Mouse (Mus musculus): Measurements from ENCODE around the gene Slpi.

The Slpi gene

DNA sequence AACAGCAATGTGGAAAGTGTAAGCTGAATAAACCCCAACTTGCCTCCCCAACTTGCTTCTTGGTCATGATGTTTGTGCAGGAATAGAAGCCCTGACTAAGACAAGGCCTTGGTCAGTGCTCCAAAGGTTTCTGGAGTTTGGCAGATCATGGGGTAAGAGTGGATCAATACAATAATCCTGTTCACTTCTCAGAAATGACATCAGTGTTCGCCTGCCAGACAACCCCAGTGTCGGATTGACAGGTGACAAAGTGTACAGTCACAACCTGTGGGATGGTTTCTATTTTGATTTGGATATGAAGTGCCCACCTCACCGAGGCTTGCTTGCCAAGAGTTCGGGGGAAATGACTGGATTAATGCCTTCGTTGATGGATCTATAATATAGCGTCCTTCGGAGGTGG, 32.4 kb upstream of the Slpi start:
- no peak for DNase-seq (ENCODE audit: inconsistent ontology term)

DNA sequence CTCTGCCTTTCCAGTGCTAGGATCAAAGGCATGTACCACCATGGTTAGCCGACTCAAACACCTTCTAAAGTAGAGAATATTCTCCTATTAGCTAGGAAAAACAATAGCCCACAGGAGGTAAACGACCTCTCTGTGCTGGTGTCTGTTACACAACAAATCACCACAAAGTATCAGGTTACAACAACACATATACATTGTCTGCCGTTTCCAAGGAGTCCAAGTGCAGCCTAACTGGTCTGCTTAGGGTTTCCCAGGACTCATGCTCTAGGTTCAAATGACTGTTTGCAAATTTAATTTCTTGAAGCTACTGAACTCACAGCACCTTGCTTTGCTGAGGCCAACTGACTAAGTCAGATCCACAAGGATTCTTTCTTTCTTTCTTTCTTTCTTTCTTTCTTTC, 30.6 kb upstream of the Slpi start:
- DNase-seq (ENCODE audit: inconsistent ontology term) = no peak

DNA sequence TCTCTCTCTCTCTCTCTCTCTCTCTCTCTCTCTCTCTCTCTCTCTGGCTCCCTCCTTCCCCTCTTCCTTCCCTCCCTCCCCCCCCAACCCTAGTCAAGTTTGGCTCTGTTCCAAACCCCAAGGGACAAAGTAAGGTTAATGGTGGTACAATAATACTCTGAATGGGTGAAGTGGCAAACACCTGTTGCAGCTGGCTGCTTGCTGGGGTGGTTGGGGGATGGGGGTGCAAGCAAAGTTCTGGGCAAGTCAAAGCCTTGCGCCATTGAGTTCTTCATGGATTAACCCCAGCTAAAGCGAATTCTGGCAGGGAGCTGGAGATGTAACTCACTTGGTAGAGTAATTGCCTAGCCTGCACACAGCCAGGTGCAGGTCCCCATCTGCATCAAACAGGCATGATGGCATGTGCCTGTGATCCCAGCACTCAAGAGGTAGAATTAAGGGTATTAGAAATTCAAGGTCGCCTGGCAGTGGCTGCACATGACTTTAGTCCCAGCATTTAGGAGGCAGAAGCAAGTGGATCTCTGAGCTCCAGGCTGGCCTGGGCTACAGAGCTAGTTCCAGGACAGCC, 29.5 kb upstream of the Slpi start:
- no peak for DNase-seq (ENCODE audit: inconsistent ontology term)

DNA sequence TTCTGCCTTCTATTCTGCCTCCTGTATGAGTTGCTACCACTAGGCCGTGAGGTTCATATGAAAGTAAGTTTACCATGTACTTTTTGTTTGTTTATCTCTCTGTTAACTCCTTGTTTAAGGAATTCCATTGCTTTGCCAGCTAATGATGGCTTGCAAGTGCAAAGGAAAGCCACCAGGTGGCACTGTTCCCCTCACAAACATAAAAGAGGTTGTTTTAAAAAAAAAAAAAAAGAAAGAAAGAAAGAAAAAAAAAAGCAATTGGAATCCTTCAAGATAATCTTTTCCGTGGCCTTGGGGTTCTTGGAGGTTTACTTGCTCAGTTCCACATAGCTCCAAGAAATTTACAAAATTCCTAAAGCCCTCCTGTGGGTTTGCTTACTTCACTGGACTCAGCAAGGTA, 28.3 kb upstream of the Slpi start:
- DNase-seq (ENCODE audit: inconsistent ontology term) = peak; percentile 58

DNA sequence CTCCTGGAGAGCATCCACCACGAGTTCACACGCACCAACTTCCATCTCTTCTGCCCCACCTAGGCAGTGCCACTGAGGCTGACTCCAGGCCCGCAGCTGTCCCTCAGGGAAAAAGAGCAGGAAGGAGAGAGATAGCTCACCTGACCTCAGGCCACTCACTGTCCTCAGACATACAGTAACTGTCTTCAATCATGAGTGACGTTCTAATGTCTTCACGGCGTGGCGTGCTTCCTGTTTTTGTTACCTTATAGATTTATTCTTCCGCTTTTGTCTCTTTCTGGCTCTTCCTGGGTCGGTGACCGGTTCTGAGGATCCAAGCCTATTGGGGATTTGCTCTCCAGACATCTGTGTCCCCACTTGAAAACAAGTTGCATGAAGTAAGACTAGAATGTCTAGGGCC, 25.7 kb upstream of the Slpi start:
- no peak for DNase-seq (ENCODE audit: inconsistent ontology term)

DNA sequence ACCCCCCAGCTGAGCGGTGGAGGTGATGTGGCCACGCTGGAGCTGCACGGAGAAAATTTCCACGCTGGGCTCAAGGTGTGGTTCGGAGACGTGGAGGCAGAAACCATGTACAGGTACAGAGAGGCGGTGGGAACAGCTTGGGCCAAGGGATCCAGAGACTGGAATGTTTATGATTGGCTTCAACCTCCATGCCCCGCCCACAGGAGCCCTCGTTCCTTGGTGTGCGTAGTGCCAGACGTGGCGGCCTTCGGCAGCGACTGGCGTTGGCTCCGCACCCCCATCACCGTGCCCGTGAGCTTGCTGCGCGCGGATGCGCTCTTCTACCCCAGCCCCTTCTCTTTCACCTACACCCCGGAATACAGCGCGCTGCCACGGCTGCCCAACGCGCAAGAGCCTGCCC, 25.3 kb upstream of the Slpi start:
- no peak for DNase-seq (ENCODE audit: inconsistent ontology term)

DNA sequence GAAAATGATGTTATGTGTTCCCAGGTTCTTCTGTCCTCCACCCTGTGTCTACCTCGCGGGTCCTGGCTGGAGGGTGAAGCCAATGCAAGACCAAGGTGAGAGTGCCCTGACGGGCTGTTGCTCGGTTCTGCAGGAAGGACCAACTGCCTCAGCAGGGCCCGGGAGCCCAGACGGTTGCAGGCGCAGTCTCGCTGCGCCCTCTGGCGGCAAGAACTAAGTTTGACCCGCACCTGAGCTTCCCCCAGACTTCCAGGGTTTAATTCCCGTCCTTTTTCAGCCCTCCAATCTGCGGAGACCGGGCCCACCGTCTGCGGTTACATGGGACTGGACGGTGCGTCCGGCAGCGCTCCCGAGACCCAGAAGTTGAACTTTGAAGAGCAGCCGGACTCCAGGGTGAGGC, 18.8 kb upstream of the Slpi start:
- peak; percentile 63 for DNase-seq (ENCODE audit: inconsistent ontology term)

DNA sequence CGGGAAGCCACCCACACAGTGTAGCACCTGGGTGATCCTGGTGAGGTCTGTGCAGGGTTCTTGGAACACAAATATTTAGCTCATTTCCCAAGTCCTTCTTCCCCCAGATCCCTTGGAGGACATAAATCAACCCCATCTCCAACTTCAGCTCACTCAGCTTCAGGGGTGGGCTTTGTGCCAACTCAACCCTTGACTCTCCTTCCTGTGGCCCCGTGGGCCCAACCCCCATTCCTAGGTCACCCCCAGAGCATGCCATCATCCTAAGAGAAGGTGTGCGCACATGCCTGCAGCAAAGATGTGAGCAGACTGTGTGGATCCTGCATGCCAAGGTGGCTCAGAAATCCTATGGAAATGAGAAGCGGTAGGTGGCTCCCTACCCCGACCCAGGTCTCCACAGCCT, 16.6 kb upstream of the Slpi start:
- DNase-seq (ENCODE audit: inconsistent ontology term) = no peak

DNA sequence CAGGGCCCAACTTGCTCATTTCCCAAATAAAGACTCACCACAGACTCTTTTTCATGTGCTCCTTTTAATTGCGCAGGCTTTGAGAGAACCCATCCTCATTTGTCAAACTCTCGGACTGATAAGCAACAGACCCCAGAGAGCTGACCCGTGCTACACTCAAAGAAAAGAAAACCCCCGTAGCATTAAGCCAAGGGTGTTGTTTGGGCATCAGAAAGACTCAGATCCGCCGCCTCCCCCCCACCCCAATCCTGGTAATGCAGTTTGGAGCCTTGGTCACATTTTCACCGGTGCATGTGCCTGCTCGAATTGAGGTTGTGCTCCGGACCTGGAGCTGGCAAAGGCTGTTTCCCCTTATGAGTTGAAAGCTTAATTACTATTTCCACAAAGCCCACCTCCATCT, 16.2 kb upstream of the Slpi start, which contains the start of gene Matn4:
TSS of gene Matn4 (minus strand) at position 101 of the 400 bp plus-strand sequence.
- no peak for DNase-seq (ENCODE audit: inconsistent ontology term)

DNA sequence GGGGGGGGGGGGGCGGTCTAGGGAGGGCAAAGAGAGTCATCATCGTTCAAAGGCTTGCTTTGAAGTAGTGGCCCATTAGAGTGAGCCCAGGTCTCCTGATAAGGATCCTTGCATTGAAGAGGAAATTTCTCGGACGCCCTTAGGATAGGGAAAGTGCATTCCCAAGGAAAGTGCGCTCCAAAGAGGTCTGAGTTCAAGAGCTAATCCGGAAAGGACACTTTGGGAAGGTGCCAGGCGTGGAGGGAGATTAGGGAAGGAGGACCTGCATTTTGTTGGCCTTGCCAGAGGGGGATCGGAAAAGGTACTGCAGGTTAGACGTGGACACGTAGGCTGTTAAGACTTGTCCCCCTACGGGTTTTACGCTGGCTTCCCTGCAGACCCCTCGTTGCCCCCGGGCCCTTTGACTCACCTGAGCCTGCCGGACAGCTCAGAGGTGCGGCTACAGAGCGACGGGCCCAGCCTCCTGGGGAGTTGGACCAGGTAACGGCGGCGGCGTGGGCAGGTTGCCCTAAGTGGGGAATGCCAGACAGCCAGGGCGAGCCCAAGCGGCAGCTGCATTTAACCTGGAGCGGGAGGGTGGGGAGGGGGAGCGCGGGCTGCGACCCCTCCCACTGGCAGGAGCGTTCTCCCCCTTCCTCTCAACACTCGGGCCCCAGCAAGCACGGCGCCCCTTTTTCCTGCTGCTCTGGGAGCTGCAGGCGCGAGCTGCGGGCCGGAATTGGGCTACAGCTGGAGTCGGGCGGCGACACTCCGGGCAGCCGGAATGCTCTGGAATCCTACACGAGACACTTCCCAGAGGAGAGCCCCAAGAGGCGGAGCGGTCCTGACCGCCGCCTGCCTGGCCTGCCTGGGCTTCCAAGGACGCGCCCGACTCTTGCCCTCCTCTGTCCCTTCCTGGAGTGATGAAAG, 15.4 kb upstream of the Slpi start:
- DNase-seq (ENCODE audit: inconsistent ontology term) = peak; percentile 62

DNA sequence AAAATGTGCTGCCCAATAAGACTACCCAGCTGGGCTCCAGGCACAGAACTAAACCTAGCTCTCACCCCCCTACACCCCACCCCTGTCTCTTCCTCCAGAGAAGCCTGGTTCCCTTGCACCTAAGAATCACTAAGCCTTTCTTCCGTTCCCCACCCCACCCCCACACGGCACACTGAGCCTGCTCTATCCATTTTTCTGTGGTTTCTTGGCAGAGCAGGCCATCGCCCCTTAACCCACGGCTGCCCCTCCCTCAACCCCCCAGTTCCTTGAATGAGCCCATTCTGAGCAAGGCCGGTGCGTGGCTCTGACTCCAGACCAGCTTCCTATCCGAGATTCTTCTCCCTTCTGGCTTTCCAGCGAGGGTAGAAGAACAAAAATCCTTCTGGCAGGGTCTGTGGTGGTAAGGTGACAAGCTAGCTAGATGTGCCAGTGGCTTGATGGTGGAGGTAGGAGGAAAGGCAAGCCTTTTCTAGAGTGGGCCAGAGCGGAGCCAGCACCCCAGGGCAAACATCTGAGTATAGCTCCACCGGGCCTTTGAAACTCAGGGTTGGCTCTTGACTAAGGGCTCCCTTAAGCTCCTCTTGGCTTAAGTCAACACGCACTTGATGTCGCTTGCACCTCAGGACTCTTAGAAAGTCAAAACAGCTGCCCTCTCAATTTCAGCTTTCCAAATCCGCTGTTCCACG, 14.6 kb upstream of the Slpi start:
- DNase-seq (ENCODE audit: inconsistent ontology term) = no peak

DNA sequence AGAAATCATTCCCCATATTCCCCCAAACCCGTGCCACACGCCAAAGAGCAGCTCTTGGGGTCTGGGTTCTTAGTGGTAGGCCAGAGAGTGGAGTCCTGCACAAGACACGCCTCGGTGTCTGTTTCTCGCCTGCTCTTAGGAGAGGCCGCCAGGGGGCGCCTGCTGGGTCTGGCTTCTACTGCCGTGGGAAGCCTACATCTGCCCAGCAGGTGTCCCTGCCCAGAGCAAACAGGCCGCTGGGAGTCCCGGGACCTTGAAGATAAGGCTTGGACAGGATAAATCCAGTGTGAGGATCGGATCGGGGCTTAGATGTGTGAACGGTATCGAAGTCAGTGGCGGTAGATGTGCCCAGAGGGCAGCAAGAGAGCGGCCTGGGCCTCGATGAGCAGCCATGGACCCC, 14.0 kb upstream of the Slpi start, which contains the start of gene Rbpjl:
TSS of gene Rbpjl (plus strand) at position 236 of the 400 bp plus-strand sequence.
- DNase-seq (ENCODE audit: inconsistent ontology term) = peak; percentile 75

DNA sequence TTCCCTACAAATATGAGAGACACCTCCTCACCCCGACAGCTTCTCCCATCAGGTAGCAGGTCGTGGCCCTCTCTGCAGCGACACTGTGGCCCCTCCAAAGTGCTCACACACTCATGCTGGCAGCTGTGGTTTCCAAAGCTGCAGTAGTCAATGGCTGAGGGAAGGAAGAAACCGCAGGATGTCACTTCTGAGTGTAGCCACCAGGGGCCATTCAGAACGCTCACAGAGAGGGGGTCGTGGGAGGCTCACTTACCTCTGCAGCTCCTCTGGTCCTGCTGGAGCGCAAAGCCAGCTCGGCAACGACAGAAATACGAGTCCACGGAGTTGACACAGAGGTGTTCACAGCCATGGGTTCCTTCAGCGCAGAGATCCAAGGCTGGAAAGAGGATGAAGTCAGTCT, 8.0 kb upstream of the Slpi start:
- DNase-seq (ENCODE audit: inconsistent ontology term) = no peak

DNA sequence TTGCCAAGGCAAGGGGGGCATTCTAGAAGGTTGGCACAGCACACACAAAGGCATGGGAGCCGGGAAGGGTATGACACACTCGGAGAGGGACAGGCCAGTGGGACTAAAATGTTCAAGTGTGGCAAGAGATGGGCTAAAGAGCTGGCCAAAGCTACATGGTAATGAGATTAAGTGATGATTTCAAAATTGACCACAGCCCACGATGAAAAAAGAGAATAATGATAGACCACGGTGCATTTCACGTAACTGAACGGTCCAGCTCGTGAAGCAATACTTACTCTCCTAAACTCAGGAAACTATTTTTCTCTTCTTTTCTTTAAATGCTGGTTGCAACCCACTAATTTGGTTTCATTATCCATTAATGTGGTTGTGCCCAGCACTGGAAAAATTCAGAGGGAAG, 7.2 kb upstream of the Slpi start:
- no peak for DNase-seq (ENCODE audit: inconsistent ontology term)

DNA sequence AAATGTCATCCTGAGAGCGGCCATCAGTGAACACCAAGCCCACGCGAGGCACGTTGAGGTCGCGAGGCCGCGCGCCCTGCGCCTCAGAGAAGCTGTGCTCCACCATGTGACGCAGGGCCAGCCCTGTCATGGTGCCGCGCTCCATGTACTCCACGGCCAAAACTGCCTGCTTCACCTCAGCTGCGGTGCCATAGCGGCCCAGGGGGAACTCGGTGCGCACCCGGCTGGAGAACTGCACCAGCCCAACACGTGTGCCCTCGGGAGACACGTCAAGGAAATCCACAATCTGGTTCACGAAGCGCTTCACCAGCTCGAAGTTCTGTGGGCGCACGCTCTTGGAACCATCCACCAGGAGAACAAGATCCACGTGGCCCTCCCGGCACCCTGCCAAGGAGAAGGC, 4.2 kb upstream of the Slpi start:
- DNase-seq (ENCODE audit: inconsistent ontology term) = no peak

DNA sequence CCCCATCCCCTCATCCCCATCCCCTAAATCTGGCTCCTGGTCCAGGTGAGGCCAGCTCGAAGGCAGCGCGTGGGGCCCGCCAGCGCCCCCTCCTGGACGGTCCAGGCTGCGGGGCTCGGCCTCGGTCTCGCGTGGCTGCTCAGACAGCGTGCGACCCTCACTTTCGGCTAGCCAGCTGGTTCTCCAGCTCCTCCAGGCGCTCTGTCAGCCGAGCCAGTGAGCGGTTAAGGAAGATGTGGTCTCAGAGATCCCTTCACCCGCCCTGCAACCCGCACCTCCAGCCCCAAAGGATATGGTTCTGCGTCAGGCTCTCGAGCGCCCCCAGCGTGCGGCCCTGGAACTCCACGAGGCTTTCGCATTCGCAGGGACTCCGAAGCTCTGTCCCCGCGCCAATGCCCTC, 604 bp upstream of the Slpi start:
- DNase-seq (ENCODE audit: inconsistent ontology term) = peak; percentile 84

DNA sequence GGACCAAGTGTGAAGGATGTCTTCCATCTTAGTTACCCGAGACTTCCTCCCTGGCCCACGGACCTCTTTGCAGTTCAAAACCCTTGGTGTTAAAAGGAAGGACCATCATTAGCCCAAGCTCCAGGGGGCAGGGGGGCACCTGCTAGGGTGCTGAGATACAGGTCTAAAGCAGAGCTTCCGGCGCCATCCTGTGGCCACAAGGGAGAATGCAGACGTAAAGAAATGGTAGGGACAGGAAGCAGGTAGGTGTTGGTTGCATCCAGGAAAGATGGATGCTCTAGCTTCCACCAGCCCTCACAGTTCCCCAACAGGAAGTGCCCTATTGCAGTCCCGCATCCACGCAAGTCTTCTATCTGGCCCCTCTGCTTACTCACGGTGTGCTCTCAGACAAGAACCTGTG, 1.9 kb downstream of the Slpi start:
- DNase-seq (ENCODE audit: inconsistent ontology term) = no peak

DNA sequence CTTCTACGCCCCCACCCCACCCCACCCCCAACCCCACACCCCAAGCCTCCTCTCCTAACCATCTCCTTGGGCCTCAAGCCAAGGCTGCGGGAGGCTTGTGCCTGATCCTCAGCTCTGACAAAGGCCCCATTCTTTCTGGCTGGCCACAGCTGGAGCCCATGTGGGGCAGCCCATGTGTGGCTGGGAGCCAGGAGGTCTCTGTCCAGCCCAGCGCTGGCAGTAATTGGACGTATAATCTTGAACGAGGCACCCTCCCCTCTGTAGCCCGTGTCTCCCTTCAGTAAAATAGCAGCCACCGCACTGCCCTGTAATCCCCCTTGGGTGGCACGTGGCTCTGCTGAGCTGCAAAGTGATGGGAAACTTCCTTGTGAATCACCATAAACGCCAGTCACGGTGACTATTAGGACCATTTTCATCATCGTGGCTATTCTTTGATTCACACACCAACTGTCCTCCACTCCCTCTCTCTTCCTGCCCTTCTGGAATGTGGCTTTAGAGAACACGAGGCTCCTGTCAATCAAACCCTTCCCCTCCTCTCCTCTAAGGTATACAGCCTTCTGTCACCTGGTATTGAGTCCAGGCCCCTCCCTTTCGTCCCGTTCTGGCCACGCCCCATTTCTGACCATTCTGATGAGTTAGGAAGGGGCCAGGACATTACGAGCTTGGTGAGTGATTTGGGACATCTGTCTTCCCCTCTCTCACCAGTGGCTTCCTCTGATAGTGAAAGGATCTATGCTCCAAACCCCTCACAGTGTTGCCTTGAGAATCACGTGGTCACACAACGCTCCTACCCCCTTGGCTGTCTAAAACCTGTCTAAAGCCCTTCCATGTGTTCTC, 2.8 kb downstream of the Slpi start:
- DNase-seq (ENCODE audit: inconsistent ontology term) = peak; percentile 78

DNA sequence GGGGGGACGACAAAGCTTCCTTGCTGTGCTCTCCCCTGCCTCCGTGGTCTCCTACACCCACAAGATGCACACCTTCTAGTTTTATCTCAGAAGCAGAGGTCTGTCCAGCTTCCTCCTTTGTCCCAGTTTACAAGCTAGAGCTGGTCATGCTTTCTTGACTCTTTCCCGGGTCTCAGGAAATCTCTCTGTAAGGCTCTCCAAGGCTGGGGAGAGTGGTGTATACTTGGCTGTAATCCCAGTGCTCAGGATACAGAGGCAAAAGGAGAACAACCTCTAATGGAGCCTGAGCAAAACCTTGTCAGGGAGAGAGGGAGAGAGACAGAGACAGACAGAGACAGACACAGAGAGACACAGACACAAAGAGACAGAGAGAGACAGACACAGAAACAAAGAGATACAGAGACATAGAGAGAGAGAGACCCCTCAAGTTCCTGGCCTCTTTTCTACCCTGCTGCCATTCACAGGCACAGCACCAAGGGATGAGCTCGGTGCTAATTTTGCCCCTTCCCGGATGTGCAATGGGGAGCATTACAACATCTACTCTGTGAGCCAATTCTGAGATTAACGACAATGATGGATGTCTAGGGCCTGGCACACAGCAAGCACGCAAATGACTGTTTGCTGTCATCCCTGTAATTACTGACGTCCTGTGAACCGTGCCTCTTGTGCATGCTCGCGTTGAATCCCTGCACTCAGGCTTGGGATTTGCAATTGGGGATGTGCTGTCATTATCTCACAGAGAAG, 5.1 kb downstream of the Slpi start:
- no peak for DNase-seq (ENCODE audit: inconsistent ontology term)

DNA sequence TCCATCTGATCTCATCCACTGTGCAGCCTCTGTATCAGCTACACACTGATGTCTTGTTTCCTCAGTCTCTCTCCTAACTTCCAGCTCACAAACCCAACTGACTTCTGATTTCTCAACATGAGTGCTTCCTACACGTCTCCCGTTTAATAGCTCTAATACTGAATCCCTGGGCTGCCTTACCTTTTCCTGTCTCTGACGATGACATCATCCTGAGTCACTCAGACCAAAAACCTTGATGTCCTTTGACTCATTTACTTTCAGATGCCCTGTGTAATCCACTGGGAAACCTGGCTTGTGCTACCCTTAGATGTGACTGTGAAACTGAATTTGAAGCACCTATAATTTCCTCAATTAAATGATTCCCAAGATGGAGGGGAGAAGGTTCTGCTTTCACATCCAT, 5.9 kb downstream of the Slpi start:
- no peak for DNase-seq (ENCODE audit: inconsistent ontology term)

DNA sequence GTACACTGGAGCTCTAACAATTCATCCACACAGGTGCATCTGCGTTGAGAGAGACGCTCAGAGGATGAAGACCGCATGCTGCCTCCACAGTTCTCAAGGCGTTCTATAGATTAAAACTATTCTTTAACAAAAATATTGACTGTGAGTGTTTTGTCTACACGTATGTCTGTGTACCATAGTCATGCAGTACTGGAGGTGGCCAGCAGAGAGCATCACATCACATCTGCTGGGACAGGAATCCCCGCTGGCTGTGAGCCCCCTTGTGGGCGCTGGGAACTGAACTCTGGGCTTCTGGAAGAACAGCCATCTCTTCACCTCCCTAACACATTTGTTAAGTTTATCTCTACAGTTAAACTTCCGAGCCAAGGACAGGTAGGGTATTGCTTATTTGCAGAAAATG, 7.2 kb downstream of the Slpi start:
- no peak for DNase-seq (ENCODE audit: inconsistent ontology term)

Data from Muller cell, postnatal 12 days (primary cell).